Mouse (Mus musculus): ENCODE measurements at regions not wholly inside any gene's neighbourhood (a gene's known extent, or its start where the extent isn't known, plus 50 kb on each side); places are given as distances from the start of the nearest gene placed in this dataset.

DNA sequence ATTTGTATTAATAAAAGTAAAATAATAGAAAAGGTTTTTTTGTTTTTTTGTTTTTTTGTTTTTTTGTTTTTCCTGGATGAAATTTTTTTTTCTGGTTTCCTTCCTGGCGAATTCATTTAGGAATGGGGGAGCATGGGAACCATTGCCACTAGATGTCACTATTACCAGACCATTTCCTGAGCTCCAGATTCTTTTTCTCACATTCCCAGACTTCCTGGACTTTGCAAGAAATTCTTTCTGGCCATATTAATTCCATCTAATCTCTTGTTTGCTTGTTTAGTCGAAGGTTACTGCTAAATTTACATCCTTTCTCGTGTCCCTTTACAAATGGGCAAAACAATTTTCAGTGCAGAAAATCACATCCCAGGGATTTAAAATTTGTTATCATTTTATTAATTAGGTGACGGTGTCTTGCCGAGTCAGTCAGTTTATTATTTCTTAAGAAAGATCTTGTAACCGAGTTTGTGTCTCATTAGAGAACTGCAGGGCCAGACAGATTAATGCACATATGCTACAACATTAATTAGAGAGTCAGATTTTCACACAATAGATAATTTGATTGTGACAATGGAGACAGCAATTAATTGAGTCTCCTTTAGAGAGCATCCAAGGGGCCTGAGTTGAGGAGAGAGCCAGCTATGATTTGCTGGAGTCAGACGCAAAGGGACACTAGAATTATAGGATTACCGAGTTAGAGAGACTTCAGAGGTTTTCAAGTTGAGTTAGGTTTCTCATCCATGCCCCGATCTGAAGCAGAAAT lies 1702.5 kb upstream of the Tenm2 start:
- peak in 1 of 2 experiments; percentile 4 for DNase-seq
